Mouse (Mus musculus): Measurements from ENCODE around the gene Zbtb20. TPM values are rescaled to one million over a fixed set of nuclear protein-coding genes. Genes with fewer than 3 reads are reported as not detected.
A peak's percentile ranks its signal among the peaks of the same experiment; 100 is the strongest.

Zbtb20 gene
- polyA plus RNA-seq, 1 experiment from 2014 or later: 54.7 TPM

- Histone ChIP-seq H3K36me3 (ENCODE audit: control insufficient read depth, insufficient read depth, low read length) (no peaks in the 10 kb centered on the region), H3K4me2 (ENCODE audit: low read depth, low read length, severe bottlenecking) (no peak overlapping the region), H3K4me1 (replicated peaks; ENCODE audit: control insufficient read depth, insufficient read depth, low read length) (no peaks in the 10 kb centered on the region), H3K9me3 (ENCODE audit: control insufficient read depth, low read length) (no peaks in the 10 kb centered on the region), H3K4me3 (ENCODE audit: low read depth, low read length) (no peak overlapping the region), H3K9ac (ENCODE audit: low read length) (no peak overlapping the region), H3K27me3 (ENCODE audit: control insufficient read depth, insufficient read depth, low read length) (no peaks in the 10 kb centered on the region), H3K27ac (ENCODE audit: low read depth, low read length) (no peak overlapping the region)
- WGBS: 92% methylated on average over 2 of the region's 2 CpGs
- ATAC-seq (replicated peaks; ENCODE audit: low FRiP score) (no peak), DNase-seq (ENCODE audit: low spot score) (no peak)
Observed at GRCm38 (mm10) chr16:43561330-43561729, 685.6 kb downstream of the Zbtb20 start.

DNA sequence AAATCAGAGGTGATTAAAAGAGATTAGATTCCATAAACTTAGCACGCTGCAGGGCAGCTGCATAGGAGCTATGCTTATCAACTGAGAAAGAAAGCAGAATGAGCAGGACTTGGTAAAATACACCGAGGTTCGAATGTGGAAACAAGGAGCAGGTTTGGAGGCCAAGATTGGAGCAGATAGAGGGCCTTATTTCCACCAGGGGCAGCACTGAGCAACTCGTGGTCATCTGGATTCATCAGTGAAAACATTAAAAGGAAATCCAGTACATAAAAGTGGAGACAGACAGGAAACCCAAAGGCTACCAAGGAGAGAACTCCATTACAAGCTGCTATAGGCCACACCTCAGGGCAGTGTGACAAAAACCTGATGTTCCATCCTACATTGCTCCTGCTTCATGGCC, 686.3 kb downstream of the Zbtb20 start:
- Histone ChIP-seq H3K27ac (ENCODE audit: low read depth, low read length) (no peak overlapping the region), H3K4me3 (ENCODE audit: low read depth, low read length) (no peak overlapping the region), H3K27me3 (ENCODE audit: control insufficient read depth, insufficient read depth, low read length) (no peaks in the 10 kb centered on the region), H3K9me3 (ENCODE audit: control insufficient read depth, low read length) (no peaks in the 10 kb centered on the region), H3K4me2 (ENCODE audit: low read depth, low read length, severe bottlenecking) (no peak overlapping the region), H3K9ac (ENCODE audit: low read length) (no peak overlapping the region), H3K4me1 (replicated peaks; ENCODE audit: control insufficient read depth, insufficient read depth, low read length) (no peaks in the 10 kb centered on the region), H3K36me3 (ENCODE audit: control insufficient read depth, insufficient read depth, low read length) (no peaks in the 10 kb centered on the region)
- DNase-seq (ENCODE audit: low spot score) (no peak), ATAC-seq (replicated peaks; ENCODE audit: low FRiP score) (no peak)
- 91% methylated on average over 4 of the region's 4 CpGs for WGBS

DNA sequence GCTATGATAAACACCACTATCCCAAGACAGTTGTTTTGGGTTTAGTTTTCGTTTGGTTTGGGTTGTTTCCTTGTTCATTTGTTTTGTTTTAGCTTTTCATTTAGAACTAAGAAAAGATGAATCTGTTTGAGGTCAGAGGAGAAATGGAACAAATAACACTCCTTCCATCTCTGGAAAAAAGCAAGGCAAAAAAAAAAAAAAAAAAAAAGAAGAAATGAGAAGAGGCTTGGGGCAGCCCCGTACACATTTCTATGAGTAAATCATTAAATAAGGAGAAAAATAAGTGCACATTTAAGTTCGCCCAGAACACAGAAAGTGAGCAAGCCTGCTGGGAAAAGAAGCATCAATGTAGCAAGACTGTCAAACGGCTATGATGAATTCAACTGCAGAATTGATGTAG, 690.2 kb downstream of the Zbtb20 start:
- H3K4me3 ChIP-seq (ENCODE audit: low read depth, low read length): no peak overlapping the region
- no peaks in the 10 kb centered on the region for H3K36me3 ChIP-seq (ENCODE audit: control insufficient read depth, insufficient read depth, low read length)
- DNase-seq (ENCODE audit: low spot score) (no peak), ATAC-seq (replicated peaks; ENCODE audit: low FRiP score) (no peak)
- no peaks in the 10 kb centered on the region for H3K27me3 ChIP-seq (ENCODE audit: control insufficient read depth, insufficient read depth, low read length)
- no peaks in the 10 kb centered on the region for H3K9me3 ChIP-seq (ENCODE audit: control insufficient read depth, low read length)
- no peak overlapping the region for H3K9ac ChIP-seq (ENCODE audit: low read length)
- H3K4me1 ChIP-seq (replicated peaks; ENCODE audit: control insufficient read depth, insufficient read depth, low read length): no peaks in the 10 kb centered on the region
- H3K4me2 ChIP-seq (ENCODE audit: low read depth, low read length, severe bottlenecking): no peak overlapping the region
- no peak overlapping the region for H3K27ac ChIP-seq (ENCODE audit: low read depth, low read length)
- 84% methylated on average over 4 of the region's 4 CpGs for WGBS

DNA sequence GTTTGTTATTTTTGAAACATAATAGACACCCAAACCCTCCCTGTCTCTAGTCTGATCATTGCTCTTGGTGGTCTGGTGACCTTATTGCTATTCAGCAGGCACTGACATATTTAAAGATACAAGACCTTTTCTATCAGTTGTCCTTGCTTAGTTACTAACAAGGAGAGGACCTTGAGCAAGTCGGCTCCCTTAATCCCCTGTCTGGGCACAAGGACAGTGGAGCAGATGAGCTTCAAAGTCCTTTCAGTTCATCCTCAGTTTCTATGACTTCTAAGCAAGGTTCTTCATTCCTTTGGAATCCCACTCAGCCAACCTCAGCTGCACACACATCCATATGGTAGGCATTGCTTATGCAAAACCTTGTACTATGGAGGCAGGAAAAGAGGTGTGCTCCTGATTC, 690.8 kb downstream of the Zbtb20 start:
- no peak overlapping the region for H3K4me3 ChIP-seq (ENCODE audit: low read depth, low read length)
- no peaks in the 10 kb centered on the region for H3K4me1 ChIP-seq (replicated peaks; ENCODE audit: control insufficient read depth, insufficient read depth, low read length)
- no peaks in the 10 kb centered on the region for H3K36me3 ChIP-seq (ENCODE audit: control insufficient read depth, insufficient read depth, low read length)
- ATAC-seq (replicated peaks; ENCODE audit: low FRiP score) (no peak), DNase-seq (ENCODE audit: low spot score) (no peak)
- H3K27ac ChIP-seq (ENCODE audit: low read depth, low read length): no peak overlapping the region
- H3K27me3 ChIP-seq (ENCODE audit: control insufficient read depth, insufficient read depth, low read length): no peaks in the 10 kb centered on the region
- 93% methylated on average over 1 of the region's 1 CpGs for WGBS
- H3K9ac ChIP-seq (ENCODE audit: low read length): no peak overlapping the region
- no peaks in the 10 kb centered on the region for H3K9me3 ChIP-seq (ENCODE audit: control insufficient read depth, low read length)
- H3K4me2 ChIP-seq (ENCODE audit: low read depth, low read length, severe bottlenecking): no peak overlapping the region

DNA sequence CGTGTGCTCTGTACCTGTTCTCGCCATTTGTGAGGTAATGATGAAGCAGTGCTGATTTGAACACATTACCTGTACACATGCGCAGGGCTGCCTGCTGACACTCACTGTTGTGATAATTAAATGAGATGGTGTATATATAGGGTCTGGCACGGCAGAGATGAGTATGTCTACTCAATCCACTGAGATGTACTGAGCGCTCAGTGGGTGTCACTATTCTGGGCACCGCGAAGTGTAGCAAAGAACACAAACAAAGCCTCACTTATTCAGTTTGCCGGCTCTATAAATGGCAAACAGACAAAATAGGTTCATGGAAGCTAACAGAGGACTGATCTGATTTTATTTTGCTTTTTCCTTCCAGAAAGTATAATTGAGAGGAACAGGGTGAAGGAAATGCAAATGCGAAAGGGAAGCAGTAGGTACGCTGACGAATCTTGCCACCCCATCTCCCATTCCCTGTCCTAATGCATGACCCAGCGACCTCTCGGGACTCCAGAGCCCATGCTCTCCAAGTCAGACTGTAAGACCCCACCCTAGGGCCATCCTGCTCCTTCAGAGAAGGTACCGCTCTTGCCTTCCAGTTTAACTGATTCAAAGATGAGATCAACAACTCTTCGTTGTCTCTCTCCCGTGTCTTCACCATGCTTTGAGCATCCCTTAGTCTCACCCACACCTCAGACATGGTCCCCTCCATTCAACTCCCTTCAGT, 695.8 kb downstream of the Zbtb20 start:
- no peak for ATAC-seq (replicated peaks; ENCODE audit: low FRiP score)
- DNase-seq (ENCODE audit: low spot score): no peak
- Histone ChIP-seq H3K27me3 (ENCODE audit: control insufficient read depth, insufficient read depth, low read length) (no peaks in the 10 kb centered on the region), H3K4me2 (ENCODE audit: low read depth, low read length, severe bottlenecking) (no peak overlapping the region), H3K9ac (ENCODE audit: low read length) (no peak overlapping the region), H3K4me1 (replicated peaks; ENCODE audit: control insufficient read depth, insufficient read depth, low read length) (peaks cover 18% of the 10 kb centered on the region), H3K36me3 (ENCODE audit: control insufficient read depth, insufficient read depth, low read length) (no peaks in the 10 kb centered on the region; the same call in 1 of the 2 replicates), H3K27ac (ENCODE audit: low read depth, low read length) (no peak overlapping the region), H3K4me3 (ENCODE audit: low read depth, low read length) (no peak overlapping the region), H3K9me3 (ENCODE audit: control insufficient read depth, low read length) (no peaks in the 10 kb centered on the region)
- 91% methylated on average over 16 of the region's 16 CpGs for WGBS

GRCm38 (mm10) chr16:43572171-43572570, 696.5 kb downstream of the Zbtb20 start:
- DNase-seq (ENCODE audit: low spot score) (no peak), ATAC-seq (replicated peaks; ENCODE audit: low FRiP score) (no peak)
- WGBS: 91% methylated on average over 5 of the region's 5 CpGs
- H3K4me3 ChIP-seq (ENCODE audit: low read depth, low read length): no peak overlapping the region
- peaks cover 20% of the 10 kb centered on the region for H3K4me1 ChIP-seq (replicated peaks; ENCODE audit: control insufficient read depth, insufficient read depth, low read length)
- no peak overlapping the region for H3K27ac ChIP-seq (ENCODE audit: low read depth, low read length)
- H3K9ac ChIP-seq (ENCODE audit: low read length): no peak overlapping the region
- H3K4me2 ChIP-seq (ENCODE audit: low read depth, low read length, severe bottlenecking): no peak overlapping the region
- H3K27me3 ChIP-seq (ENCODE audit: control insufficient read depth, insufficient read depth, low read length): no peaks in the 10 kb centered on the region
- no peaks in the 10 kb centered on the region; the same call in 1 of the 2 replicates for H3K36me3 ChIP-seq (ENCODE audit: control insufficient read depth, insufficient read depth, low read length)
- H3K9me3 ChIP-seq (ENCODE audit: control insufficient read depth, low read length): no peaks in the 10 kb centered on the region

DNA sequence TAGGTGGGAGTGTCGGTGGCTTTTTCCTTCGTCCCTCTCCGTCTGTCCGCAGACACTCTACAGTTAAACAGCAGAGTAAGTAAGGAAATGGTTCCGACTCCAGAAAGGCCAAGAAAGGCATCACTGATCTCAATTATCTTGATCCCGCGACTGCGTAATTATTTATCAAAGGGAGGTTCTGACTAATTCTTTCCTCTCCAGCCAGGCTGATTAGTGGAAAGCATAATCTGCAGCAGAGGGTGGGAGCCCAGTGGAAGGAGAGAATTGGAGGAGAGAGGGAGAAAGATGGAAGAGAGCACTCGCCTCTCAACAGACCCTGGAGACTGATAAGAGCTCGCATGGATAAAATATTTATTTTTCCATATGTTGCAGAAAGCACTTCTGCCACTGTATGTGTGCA, 697.1 kb downstream of the Zbtb20 start:
- Histone ChIP-seq H3K36me3 (ENCODE audit: control insufficient read depth, insufficient read depth, low read length) (no peaks in the 10 kb centered on the region; the same call in 1 of the 2 replicates), H3K4me1 (replicated peaks; ENCODE audit: control insufficient read depth, insufficient read depth, low read length) (peaks cover 21% of the 10 kb centered on the region), H3K27ac (ENCODE audit: low read depth, low read length) (no peak overlapping the region; the same call in 1 of the 2 replicates), H3K4me3 (ENCODE audit: low read depth, low read length) (no peak overlapping the region), H3K9me3 (ENCODE audit: control insufficient read depth, low read length) (no peaks in the 10 kb centered on the region), H3K9ac (ENCODE audit: low read length) (no peak overlapping the region), H3K4me2 (ENCODE audit: low read depth, low read length, severe bottlenecking) (no peak overlapping the region), H3K27me3 (ENCODE audit: control insufficient read depth, insufficient read depth, low read length) (no peaks in the 10 kb centered on the region)
- 50% methylated on average over 10 of the region's 10 CpGs for WGBS
- DNase-seq (ENCODE audit: low spot score) (no peak), ATAC-seq (replicated peaks; ENCODE audit: low FRiP score) (no peak)

DNA sequence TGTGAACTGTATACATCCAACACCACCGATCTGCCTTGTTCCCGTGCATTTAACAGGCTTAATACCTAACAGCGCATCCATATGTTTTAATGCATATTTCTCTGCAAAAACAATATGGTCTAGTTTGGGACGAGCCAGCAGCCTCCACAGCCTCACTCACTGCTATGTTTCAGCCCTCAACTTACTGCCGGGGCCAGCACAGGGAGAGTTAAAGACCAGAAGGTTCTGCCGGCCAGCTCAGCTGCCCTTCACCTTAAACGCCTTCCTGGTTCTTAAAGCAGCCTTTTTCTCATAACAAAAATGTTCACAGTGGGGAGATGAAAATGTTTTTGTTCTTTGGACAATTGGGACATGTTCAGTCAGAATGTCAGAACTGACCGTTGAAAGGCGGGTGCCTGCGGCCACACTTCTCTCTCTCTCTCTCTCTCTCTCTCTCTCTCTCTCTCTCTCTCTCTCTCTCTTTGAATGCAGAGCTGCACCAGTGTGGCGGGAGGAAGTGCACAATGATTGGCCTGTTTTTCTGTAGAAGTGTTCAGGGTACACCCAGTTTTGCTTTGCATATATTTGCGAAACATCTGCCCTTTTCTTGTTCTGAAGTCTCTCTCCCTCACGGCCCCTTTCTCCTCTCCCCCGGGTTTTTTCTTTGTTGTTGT, 697.6 kb downstream of the Zbtb20 start:
- WGBS: 42% methylated on average over 14 of the region's 14 CpGs
- no peak for DNase-seq (ENCODE audit: low spot score)
- Histone ChIP-seq H3K27ac (ENCODE audit: low read depth, low read length) (peak overlapping the region; percentile 14; the same call in 1 of the 2 replicates), H3K27me3 (ENCODE audit: control insufficient read depth, insufficient read depth, low read length) (no peaks in the 10 kb centered on the region), H3K9ac (ENCODE audit: low read length) (0 out of 2 replicates have a peak overlapping the region, but pooled peaks have one; percentile 10), H3K36me3 (ENCODE audit: control insufficient read depth, insufficient read depth, low read length) (no peaks in the 10 kb centered on the region; the same call in 1 of the 2 replicates), H3K4me1 (replicated peaks; ENCODE audit: control insufficient read depth, insufficient read depth, low read length) (peaks cover 21% of the 10 kb centered on the region), H3K9me3 (ENCODE audit: control insufficient read depth, low read length) (no peaks in the 10 kb centered on the region), H3K4me3 (ENCODE audit: low read depth, low read length) (no peak overlapping the region), H3K4me2 (ENCODE audit: low read depth, low read length, severe bottlenecking) (no peak overlapping the region)
- ATAC-seq (replicated peaks; ENCODE audit: low FRiP score): peak; percentile 53

Data from forebrain, embryonic 11.5 days (tissue).